Mouse (Mus musculus) lung, postnatal 10 days (tissue): ENCODE results near the gene Rhot1.
"Not testable (repeated sequence)": the region's sequence is repeated elsewhere in the genome, so short reads cannot be mapped to it uniquely, and the experiment has no call there.

Source experiments
- DNase-seq: peaks from one replicate; pipeline ENCODE4 v3.0.0; 2021

Rhot1 gene

DNA sequence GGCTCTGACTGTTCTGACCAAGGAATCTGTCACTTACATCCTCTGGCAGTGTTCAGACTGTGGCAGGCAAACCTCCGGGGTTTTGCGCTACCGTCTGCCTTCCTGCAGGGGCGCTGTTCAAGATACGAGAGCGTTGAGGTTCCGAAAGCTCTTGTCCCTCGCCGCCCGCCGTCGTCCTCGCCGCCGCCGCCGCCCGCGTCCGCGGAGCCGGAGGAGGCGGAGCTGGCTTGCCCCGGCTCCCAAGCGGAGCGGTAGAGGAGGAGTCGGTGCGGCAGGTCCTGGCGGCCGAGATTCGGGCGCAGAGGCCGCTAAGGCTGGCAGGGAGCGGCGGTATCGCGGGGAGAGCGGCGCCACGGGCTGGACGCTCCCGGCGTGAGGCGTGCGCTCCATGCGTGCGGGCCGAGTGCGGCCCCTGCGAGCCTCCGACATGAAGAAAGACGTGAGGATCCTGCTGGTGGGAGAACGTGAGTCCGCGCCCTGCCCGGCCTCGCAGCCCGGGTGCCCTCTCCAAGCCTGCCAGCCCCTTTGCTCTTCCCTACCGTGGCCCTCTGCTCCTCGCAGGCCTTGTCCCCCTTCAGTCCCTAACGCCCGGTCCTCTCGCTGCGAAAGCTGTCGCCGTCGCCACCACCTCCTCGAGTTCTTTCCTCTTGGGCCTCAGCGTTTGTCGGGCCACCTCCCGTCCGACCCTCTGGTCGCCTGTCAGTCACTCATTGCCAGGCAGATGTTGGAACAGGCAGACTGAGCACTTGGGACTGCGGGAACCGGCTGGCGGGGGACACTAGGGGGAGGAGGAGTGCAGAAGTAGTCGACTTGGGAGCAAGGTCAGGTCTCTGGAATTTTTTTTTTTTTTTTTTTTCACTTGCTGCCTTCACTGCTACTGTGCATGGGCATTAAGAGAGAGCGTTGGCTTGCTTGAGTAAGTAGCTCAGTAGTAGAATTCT, at the start of gene Rhot1:
Rhot1 (plus strand) TSS at position 160 of the 941 bp plus-strand sequence.
- DNase-seq = peak; percentile 98

DNA sequence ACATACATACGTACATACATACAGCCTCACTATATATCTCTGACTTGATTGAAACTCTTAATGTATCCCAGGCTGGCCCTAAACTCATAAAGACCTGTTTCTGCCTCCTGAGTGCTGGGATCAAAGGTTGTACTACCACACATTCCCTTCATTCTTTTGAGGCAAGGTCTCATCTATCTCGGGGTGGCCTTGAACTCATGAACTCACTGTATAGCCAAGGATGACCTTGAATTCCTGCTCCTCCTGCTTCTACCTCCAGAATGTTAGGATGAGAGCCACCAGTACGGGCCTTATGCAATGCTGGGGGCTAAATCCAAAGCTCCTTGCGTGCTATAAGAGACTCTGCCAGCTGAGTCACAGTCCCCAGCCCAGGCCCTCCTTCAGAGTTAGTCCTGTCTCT, 47.8 kb upstream of the Rhot1 start:
- no peak for DNase-seq

DNA sequence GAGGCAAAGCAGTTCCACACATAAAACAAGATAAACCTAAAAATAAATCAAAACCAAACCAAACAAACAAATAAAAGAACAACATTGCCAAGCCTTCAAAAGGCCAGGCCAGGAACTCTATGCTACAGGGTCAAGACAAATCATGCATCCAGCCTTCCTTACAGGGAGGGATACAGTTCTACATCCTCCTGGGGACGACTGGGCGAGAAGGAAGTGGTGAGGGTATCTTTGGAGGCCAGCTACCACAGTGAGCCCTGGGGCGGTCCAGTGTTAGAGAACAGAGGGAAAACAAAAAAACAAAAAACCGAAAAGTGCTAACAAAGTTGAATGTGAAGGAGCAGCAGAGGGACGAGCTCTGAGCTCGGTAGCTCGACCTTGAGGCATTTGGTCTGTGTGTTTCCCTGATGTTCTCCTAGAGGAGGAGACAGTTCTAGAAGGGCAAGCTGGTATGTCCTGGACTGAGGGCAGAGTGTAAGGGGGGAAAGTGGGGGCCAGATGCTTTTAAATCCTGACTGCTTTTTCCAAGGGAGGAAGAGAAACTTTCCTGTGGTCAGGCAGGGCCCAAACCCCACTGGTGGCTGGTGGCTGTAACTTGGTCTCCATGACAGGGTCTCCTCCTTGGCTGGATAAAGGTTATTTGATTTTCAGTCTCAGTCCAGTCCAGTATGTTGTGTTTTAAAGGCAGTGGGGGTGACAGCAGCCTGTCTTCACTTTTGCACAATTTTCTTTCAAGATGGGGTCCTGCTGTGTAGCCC, 45.3 kb upstream of the Rhot1 start:
- no peak for DNase-seq

DNA sequence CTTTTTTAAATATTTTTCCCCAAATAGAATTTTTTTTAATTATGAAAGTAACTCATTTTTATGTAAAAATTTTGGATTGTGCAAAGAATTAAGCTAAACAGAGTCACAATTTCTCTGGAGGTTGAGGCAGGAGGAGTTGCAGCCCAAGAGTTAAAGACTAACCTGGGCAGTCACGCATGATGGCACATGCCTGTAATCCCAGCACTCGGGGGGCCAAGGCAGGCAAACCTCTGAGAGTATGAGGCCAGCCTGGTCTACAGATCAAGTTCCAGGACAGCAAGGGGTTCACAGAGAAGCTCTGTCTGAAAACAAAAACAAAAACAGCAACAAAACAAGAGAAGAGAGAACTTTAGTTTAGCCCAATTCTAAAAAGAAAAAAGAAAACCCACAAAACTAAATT, 44.6 kb upstream of the Rhot1 start:
- no peak for DNase-seq

DNA sequence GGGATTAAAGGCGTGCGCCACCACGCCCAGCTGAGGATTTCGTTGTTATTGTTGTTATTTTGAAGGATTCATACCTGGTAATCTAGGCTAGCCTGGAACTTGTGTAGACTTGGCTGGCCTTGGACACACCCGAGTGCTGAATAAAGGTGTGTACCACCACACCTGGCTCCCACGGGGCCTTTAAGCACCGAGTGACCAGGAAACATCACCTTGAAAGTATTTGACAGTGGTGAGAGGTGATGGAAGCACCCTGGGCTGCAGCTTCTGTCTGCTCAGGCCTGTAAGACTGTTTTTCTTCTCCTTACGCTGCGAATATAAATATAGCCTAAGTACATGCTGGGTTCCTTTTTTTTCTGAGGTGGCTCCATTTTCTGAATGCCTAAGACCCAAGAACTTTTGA, 40.7 kb upstream of the Rhot1 start:
- DNase-seq = no peak

DNA sequence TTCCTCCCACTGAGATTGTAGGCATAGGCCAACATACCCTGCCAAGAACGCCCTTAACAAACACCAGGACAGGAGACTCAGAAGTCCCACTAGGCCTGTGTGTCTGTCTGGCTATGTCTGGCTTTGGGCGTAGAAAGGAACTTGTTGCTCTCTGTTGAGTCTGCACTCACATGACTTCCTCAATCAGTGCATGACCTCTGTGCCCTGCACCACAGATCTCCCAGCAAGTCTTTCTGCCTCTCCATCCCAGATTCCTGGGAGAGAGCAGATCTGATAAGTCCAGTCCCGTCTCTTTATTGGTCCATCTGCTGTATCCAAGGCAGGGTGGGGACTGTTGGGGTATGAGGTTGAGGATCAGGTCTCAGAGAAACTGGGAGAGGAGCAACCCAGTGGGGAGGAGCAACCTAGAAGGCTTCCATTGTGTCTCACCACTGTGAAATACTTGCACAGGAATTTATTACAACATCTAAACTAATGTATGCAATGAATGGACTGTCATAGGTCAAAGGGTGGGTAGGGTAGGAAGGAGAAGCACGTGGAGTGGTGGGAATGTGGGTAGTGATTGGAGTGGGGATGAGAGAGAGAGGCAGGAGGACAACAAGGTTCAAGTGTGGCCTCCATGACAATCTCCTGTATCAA, 40.1 kb upstream of the Rhot1 start:
- DNase-seq = no peak

DNA sequence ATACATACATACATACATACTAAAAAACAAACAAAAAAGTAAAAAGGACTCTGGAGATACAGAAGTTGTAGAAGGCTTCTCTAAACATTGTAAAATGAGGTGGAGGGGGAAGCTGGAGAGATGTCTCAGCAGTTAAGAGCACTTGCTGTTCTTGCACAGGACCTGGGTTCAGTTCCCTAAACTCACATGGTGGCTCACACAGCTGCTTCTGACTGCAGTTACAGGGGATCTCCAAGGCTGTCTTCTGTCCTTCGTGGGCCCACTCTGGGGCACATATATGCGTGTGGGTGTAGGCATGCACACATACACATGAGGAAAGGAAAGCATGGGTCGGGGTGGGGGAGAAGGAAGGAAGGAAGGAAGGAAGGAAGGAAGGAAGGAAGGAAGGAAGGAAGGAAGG, 39.2 kb upstream of the Rhot1 start:
- no peak for DNase-seq

DNA sequence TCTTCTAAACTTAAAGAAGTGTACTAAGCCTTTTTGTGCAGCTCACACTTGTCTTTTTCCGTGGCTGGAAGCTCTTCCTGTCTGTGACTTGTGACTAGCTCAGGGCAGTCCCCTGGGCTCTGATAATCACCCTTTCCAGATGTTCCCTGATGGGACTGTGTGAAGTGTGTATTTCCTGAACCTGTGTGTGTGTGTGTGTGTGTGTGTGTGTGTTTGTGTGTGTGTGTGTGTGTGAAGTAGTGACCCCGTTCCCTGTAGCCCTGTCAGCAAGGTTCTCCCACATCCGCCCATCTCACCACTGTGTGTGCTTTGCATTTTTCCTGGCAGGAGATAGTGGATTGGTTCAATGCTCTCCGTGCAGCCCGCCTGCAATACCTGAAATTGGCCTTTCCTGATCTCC, 38.5 kb upstream of the Rhot1 start:
- no peak for DNase-seq

DNA sequence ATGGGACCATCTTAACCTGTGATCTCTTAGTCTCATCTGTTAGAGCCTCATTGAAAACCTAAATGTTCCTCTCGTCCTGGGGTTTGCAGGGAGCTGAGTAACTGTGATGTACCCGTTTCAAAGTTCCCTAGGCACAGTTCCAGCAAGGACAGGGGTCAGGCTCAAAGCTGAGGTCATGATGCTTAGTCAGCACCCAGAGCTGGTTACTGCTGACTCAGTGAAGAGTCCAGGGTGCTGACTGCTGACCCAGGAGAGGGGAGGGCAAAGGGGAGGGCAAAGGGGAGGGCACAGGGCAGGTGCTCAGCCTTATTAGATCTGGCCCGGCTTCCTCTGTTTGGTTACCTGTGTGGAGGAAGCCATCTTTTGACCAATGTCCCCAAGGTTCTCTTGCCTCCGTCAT, 36.9 kb upstream of the Rhot1 start:
- no peak for DNase-seq

DNA sequence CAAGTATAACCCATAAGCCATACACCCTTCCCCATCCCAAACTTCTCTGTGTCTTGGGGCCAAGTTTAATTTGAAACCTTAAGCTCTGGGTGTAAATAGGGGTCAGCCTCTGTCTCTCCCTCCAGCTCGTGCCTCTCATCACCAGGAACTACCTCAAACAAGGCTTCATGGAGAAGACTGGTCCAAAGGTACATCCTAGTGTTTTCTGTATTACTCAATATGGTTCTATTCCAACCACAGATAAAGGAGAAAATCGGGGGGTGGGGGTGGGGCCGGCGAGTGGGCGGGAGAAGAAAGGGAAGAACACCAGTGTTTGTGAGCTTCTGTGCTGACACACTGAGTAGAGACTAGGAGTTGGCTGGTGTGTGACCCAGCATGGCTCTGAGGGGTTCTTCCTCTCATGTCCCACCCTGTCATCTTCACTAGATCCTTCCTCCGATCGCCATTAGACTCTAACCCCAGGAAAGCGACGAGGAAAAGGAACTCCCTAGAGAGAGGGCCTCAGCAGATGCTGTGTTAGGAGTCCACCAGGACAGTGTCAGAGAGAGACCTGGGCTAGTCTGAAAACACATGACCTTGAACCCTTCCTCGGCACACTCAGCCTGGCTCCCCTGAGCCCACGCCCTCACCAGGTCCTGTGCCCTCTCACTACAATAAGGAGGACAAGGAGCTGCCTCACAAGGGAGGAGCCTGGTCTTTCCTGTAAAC, 34.7 kb upstream of the Rhot1 start:
- DNase-seq = no peak

DNA sequence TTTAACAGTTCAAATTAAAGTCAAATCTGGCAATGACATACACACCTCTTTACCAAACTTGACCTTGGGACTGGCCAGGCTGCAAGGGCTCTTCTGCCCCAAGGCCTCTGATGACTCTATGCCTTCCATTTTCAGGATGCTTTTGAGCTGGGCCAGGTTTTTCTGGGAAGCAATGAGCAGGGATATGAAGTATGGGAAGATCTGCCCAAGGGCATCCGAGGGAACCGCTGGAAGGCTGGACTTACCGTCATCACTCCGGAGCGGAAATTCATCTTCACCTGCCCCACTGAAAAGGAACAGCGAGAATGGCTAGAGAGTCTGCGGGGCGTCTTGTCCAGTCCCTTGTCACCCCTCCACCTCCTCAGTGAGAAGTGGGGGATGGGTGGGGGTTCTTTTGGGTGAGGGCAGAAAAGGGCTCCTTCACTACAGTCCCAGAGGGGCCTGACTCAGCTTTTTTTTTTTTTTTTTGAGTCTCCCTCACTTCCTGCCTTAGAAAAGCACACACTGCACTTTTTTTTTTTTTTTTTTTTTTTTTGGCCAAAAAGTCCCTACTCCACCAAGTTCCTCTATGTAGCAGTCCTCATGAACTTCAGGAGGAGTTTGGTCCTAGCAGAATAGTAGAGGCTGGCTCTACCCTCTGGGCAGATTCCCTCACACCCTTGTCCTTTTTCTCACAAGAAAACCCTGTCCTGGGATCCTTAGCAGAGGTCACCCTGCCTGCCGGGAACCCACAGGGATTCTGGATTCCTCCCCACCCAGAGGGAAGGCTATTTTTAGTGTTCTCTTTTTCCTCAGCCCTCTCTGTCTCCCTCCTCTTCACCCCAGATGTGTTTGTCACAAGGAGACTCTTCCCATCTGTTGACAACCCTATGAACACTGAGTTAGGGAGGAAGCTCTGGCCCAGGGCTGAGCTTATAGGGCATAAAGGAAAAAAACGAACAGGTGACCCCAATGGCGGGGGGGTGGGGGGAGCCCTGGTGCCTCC, 31.6 kb upstream of the Rhot1 start:
- peak; percentile 41 for DNase-seq

DNA sequence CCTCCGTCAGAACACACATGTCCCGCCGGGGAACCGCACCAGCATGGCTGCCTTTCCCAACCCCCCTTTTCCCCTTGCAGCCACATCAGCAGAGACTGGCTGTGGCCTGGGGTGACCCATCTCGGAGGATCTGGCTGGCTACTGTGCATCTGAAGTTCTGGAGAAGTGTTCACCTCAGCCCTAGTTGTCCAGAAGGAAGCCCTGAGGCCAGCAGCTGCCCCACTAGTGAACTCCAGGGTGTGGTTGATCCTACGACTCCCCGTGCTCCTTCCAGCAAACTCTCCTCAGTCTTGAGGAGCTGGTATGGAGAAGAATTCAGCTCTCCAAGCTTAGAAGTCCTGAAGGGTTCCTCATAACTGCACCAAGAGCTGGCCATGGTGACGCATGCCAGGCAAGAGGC, 30.5 kb upstream of the Rhot1 start:
- no peak for DNase-seq

DNA sequence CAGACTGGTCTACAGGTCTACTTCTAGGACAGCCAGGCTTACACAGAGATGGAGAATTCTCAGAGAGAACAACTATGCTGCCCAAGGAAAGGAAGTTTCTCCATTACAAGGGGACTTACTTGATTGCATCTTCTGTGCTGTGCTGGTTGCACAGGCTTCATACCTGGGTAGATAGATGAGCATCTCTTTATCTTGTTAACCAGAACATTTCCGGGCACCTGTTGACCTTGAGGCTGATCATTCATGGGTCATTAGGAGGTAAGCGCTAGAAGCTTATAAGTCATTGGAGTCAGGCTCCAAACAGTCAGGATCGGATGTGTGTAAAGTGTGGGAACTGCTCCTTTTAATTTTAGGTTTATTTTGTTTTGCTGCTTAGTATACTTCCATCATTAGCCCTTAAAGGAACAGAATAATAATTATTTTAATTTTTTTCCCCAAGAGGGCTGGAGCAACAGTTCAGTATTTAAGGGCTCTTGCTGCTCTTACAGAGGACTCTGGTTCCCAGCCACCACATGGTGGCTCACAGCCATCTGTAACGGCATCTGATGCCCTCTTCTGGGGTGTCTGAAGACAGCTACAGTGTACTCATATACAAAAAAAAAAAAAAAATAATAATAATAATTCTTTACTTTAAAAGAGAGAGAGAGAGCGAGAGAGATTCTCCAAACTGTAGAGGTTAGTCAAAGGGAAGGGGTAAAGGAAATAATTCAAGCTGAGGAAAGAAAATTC, 27.6 kb upstream of the Rhot1 start:
- no peak for DNase-seq

DNA sequence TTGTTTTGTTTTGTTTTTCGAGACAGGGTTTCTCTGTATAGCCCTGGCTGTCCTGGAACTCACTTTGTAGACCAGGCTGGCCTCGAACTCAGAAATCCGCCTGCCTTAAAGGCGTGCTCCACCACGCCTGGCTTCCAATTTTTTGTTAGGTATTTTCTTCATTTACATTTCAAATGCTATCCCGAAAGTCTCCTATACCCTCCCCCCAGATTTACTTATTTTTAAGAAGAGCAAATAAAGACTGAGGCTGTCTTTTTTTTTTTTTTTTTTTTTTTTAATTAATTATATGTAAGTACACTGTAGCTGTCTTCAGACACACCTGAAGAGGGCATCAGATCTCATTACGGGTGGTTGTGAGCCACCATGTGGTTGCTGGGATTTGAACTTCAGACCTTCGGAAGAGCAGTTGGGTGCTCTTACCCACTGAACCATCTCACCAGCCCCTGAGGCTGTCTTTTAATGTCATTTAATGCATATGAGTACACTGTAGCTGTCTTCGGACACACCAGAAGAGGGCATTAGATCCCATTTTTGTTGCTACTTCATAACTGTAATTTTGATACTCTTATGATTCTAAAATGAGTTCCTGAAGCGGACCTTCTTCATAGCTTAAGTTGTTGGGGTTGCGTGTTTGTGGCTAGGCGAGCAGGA, 25.6 kb upstream of the Rhot1 start:
- DNase-seq = not testable (repeated sequence)

DNA sequence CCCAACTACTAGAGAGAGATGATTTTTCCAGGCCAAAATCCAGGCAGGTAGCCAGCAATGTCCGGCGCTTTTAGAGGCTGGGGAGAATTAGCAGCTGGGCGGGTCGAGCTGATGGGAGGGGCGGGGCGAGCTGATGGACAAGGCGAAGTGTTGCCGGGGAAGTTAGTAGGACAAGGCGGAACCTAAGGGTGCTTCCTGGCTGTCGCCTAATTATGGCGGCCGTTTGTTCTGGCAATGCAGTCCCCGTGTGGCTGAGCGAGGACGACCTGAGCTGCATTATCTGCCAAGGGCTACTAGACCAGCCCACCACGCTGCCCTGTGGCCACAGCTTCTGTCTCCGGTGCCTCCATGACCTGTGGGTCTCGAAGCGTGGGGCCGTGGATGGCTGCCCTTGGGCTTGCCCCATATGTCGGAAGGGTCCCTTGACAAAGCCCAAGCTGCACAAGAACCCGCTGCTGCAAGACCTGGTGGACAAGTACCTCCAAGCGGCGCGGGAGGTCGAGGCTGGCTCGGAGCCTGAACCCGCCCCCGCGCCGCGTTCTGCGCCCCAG, 25.0 kb upstream of the Rhot1 start, which contains the start of gene Rnf135:
Rnf135 (plus strand) TSS at position 147 of the 551 bp plus-strand sequence.
- DNase-seq = peak; percentile 98

DNA sequence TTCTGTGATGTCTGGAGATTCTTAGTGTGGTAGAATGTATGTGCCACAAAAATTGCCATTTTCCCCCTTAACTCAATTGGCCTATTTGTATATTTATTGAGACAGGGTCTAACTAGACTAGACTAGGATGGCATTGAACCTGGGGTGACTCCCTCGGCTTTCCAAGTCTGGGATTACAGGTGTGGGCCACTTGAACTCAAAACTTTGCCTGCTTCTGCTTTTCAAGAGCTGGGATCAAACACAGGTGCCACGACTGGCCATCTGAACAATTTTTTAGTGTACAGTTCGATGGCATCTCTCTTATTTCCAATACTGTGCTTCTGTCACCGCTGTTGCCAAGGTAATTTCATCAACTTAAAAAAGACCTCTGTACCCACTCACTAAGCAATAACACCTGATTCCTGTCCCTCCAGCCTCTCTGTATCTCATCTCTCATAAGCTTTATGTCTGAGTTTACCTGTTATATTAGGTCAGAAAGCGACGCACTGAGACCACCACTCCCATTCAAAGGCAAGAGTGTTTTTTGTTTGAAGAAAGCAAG, 24.2 kb upstream of the Rhot1 start:
- no peak for DNase-seq

DNA sequence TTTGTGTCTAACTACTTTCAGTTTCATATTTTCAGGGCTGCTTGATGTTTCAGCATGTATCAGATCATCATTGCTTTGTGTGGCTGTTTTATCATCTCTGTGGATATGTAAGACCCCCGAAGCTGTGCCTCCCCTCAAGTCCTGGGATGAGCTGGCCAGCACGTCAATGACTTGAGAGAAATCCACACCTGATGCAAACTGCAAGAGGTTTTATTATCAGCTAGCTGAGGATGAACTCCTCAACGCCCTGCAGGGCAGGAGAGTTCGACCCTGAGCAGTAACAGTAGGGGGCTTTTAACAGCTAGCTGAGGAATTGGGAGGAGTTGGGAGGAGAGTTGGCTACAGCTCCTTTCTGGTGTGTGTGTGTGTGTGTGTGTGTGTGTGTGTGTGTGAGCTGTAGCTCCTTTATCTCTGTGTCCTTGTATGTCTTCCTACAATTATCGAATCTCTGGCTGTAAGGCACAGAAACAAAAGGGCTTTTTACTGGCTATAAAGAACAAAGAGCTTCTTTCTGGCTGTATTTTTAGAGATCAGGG, 23.3 kb upstream of the Rhot1 start:
- DNase-seq = not testable (repeated sequence)

DNA sequence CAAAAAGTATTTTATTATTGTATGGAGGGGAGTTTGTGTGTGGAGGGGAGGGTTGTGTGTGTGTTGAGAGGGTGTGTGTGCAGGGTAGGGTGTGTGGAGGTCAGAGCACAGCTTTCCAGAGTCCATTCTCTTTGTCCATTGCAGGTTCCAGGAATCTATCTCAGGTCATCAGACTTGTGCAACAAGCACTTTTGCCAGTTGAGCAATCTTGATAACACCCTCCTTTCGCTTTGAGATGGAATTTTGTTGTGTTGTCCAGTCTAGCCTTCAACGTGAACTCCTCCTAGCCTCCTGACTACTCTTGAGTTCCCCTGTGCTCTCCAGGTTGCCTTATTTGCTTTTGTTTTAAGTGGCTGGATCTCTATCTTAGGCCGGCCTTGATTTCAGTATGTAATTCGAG, 18.5 kb upstream of the Rhot1 start:
- peak; percentile 40 for DNase-seq

DNA sequence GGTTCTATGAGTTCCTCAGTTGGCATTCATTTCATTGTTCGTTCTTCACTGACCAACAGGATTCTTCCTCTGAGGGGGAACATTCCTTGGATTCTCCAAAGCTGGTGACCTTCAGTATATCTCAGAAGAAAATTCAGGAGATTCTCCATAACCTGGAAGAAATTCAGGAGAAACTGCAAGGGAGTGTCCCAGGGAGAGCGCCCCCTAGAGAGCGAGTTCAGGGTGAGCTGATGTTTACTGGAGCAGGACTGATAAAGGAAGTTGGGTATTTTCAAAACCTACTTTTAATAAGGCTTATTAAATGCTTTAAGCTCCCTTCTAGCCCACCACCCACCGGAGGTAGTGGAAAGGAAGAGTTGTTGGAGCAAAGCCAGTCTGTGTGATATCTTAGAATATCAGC, 15.0 kb upstream of the Rhot1 start:
- no peak for DNase-seq
